Mouse (Mus musculus) frontal cortex, postnatal 10 days (tissue): ENCODE results near the gene Olfr463.
"Not testable (repeated sequence)": the region's sequence is repeated elsewhere in the genome, so short reads cannot be mapped to it uniquely, and the experiment has no call there.

Experiments
- DNase-seq, 2 experiments: peaks; one replicate each; pipeline ENCODE4 v3.0.0; 2022; ENCODE audit warnings: low spot score in 2 of 2, mixed read lengths in 1 of 2

The Olfr463 gene

DNA sequence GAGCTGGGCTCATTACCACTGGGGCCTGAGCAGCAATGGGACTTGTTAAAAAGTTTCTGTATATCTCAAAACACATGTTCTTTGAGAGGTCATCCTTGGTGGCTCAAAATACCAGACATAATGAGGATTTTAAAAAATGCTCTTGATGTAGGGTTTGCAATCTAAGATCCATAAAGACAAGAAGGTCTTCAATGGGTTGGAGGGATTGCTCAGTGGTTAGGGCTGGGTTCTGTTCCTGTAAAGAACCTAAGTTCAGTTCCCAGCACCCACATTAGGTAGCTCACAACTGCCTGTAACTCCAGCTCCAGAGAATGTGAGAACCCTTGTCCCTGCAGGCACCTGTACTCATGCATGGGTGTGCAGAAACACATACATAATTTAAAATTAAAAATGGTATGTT lies at the start of gene Olfr463:
Olfr463 (minus strand) TSS at position 101 of the 400 bp plus-strand sequence.
- no peak for DNase-seq

DNA sequence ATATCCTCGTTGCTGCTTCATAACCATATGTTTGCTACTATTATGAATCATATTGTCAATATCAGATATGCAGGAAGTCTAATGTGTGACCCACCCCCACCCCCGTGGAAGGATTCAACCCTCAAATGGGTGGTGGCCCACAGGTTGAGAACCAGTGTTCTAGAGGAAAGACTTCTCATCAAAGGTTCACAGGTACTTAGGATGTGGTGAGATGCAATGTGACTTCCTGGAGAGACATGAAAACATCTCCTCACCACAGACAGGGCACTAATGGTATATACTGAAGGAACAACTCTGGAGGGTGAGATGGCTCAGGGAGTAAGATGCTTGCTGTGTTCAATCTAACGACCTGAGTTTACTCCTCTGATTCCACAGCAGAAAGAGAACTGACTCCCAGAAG lies 38.3 kb upstream of the Olfr463 start:
- DNase-seq: no peak

DNA sequence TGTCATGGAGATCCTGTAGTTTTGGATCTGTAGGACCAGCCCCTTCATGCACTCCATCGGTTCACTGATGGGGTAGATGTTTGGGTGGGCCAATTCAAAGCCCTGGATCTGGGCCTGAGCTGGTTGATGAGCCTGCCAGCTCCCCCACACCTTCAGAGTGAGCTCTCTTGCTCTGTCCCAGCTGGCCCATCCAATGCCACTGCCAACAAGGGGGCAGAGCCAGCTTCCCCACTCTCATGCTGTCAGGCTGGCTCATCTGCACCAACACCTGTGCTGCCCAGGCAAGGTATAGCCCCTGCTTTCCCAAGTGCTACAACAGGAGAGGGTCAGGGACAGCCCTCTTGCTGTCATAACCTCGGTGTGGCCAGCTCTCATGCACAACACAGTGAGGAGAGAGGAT lies 36.5 kb upstream of the Olfr463 start:
- DNase-seq: no peak

DNA sequence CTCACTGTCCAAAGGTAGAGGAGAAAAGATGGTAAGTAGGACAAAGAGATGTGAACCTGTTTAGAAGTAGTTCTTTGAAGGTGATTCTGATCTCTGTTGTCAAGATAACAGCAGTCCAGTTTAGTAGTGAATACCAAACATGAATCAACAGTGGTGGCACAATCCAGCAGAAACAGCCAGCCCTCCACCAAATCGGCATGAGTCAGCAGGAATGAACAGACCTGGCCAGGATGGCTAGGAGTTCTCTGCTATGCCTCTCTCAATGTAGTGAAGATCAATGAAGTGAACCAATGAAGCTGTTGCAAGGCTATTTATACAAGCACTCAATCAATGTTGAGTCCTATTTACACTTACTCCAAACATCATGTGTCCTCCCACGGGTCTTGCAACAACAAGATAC lies 33.2 kb upstream of the Olfr463 start:
- no peak for DNase-seq

DNA sequence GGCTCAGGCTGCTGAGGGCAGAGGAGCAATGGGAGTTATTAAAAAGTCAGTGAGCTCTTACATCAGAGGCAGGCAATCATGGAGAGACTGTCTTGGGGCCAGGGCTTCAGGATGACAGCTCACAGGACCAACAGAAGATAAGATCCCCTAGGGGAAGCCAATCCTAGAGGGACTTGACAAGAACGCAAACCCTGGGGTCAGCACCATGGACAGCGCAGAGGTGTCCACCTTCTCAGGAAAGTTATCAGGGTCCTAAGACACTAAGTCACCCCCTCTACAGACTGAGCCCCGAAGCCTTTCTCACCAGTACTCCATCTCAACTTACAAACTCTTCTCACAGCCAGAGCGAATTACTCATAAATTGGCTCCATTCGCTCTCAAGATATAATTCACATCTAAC lies 23.8 kb upstream of the Olfr463 start, which contains the start of gene Olfr464:
Olfr464 (minus strand) TSS at position 2 of the 400 bp plus-strand sequence.
- no peak for DNase-seq

DNA sequence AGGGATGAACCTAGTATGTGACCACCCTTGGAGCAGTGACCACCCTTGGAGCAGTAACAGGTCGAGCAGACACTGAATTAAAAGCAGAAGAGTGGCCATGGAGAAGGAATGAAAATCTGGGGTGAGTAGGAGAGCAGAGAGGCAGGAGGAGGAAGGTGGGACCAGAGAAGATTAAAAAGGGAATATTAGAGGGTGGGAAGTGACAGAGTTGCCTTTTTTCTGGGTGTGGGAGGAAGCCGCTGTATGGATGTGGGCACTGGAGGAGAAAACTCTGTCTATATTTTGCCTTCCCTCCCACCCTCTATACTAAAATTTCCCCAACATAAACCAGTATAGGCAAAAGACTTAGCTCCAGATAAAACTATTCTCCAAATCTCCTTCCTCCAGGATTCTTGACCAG lies 23.1 kb upstream of the Olfr463 start:
- DNase-seq: no peak

DNA sequence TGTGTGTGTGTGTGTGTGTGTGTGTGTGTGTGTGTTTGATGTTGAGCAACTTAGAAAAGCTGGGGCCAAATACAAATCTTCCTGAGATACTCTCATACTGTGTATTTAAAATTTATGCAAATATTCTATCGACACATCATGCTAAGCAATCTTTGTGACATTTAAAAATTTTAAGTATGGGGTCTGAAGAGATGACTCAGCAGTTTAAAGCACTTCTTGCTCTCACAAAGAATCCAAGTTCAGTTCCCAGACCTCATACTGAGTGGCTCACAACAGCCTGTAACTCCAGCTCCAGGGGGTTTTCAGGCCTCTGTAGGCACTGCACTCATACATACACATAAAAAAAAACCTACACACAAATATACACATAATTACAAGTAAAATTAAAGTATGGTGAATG lies 18.8 kb upstream of the Olfr463 start:
- DNase-seq: no peak

DNA sequence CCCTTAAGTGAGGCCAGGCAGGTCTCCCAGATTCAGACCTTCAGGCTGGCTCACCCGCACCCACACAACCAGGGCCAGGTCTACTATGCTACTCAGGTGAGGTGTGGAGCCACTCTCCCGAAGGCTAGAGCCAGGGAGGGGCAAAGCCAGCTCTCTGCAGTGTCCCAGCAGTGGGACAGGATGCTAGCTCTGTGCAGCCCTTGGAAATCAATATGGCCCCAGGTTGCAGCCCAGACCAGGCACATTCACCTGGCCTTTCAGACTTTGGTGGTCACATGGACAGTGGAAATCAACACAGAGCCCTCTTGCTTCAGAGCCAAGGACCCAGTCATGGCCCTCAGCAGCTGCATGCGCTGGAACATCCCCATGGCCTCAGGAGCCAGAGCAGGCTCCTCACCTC lies 7.1 kb upstream of the Olfr463 start:
- no peak for DNase-seq

DNA sequence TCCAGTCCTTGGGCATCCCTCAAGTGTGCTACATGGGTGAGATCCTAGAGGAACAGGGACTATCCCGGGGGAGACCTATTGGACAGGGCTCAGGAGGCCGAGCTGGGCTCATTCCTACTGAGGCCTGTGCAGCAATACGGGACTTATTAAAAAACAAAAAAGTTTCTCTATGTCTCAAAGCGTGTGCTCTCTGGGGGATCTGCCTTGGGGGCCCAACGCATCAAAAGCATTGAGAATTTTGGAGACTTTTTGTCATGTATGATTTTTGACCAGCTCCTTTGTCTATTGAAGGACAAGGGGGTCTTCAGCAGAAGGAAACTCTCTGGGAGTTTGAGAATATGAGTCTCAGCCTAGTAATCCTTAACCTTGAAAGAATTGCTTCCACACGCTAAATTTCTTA lies 5.0 kb downstream of the Olfr463 start, which contains the start of gene Olfr462:
Olfr462 (minus strand) TSS at position 101 of the 400 bp plus-strand sequence.
- no peak for DNase-seq

DNA sequence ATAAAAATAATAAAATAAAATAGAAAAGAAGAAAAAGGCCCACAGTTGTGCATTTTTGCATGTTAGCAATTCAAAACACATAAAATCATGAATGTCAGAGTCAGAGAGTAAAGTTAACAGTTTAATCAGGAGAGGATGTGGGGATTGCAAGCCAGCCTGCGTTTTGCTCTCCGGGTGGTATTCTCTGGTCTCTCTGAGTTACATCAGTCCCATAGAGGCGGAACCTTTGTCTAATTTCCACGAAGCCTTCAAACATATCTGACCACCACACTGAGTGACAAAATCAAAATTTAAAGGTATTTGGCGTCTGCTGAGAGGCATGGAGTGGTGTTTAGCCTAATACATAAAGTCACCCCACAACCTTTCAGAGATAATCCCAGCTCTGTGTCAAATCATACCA lies 12.3 kb downstream of the Olfr463 start:
- DNase-seq: no peak

DNA sequence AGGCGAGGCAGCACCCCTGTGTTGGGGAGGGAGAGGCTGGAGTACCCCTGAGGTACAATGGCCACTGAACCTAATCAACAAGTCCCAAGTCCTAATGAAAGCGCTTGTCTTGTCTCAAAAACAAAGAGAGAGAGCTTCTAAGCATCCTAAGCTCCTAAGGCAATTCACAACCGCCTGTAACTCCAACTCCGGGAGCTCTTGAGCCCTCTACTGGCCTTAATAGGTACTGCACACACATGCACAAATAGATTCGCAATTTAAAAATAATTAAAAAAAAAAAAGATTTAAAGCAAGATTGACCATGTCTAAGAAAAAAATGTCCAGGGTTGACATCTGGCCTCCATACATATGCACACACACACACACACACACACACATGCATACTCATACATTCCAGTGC lies 13.7 kb downstream of the Olfr463 start:
- no peak for DNase-seq

DNA sequence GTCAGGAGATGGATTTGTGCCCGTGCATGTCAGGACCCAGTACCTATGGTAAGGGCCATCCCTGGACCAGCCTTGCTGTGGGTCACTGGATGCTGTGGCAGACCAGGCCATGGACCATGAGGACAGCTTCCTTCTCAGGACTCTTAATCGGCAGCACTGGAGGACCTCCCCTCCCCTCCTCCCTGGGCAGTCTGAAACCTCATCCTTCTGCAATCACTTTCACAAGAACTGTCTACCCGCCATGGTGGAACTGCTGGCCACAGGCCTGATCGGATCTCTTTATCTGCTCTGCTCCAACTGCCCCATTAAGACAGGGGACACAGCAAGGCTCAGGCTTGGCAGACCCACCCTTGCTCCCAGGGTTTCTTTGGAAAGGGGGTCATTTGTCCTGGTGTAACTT lies 15.5 kb downstream of the Olfr463 start:
- DNase-seq: no peak

DNA sequence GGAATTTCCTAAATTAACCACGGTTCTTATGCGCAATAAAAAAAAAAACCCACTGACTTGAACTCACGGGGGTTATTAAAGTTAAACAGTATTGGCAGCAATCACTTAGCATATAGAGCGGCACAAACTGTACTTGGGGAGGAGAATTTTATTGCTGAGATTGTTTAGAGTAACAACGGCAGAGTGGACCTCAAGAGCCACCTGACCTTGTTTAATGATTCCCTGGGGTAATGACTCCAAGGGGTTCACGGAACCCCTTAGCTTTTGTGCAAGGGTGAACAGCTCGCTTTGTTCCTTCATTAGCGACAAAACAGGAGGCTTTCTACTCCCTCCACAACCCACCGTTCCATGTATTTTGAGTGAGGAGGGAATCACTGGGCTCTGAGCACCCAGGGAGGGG lies 17.4 kb downstream of the Olfr463 start:
- DNase-seq: no peak

DNA sequence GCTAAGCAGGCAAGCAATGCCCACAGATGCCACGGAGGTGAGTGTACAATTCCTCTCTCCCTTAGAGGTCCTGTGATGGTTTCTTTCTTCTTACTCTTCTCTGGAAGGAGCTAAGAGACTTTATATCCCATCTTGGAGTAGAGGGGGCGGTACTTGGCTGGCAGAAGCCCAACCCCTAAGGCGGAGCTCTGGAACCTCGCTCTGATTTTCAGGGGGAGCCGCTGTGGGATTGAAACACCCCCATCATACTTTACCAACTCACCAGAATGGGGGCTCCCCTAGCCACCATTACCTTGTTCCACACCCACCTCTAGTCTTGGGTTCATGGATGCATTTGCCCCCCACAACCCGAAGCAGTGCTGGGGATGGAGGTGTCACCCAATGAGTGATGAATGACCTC lies 21.8 kb downstream of the Olfr463 start, which contains the start of gene Epx:
Epx (minus strand) TSS at position 101 of the 400 bp plus-strand sequence.
- DNase-seq: no peak

DNA sequence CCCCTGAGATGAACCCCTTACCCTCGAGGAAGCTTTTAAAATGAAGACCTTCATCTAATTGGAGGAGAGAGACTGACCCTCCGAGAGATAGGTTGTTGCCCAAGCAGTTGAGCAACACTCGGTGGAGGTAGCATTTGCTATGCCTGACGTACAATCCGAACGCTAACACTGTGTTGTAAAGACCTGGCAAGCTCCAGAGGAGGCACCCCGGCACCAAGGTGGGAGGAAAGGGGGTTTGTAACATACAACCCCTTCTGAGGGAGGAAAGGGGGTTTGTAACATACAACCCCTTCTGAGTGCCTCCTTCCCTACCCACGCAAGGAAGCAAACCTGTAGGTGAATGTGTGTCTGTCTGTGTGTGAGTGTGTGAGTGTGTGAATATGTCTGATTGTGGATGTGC lies 25.4 kb downstream of the Olfr463 start:
- DNase-seq: no peak

DNA sequence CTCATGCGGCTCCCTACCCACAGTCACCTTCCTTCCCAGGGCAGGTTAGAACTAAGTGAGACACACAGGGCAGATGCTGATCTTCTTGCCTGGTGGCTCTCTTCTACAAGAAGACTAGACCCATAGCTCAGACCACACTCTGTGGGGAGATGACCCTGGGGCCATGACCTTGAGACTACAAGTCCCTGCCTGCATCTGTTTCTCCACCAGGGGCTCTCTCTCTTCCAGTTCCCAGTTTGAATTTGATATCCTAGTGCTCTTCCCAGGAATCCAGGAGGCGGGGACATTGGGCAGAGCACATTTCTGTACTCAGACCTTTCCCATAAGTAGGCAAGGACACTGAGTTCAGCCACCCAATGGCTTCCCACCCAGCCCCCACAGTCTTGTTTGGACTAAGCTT lies 27.1 kb downstream of the Olfr463 start:
- no peak for DNase-seq

DNA sequence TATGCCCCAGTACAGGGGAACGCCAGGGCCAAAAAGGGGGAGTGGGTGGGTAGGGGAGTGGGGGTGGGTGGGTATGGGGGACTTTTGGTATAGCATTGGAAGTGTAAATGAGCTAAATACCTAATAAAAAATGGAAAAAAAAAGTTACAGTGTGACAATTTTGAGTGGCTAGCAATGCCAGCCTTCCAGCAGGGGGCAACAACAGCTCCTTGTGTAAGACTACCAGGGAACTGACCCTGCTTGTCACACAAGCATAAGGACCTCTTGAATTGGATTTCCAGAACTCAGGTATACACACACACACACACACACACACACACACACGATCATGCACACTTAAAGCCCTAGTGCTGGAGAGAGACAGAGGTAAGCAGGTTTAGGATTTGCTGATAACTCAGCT lies 30.3 kb downstream of the Olfr463 start:
- DNase-seq: not testable (repeated sequence)

DNA sequence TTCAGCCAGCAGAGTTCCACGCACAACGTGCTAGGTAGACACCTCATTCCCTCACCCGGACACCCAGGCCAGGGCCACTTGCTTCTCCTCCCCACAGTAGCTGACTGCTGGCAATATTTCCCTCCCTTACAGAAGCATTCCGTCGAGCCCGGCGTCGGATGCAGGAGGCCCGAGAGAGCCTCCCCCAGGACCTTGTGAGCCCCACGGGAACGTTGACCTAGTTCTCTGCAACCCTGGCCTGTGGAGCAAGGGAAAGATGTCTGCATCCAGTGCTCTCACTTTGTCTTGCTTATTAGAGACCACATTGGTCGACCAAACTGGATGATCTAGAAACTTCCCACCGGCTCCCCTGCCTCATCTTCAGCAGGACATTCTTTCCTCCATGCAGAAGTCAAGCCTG lies 34.4 kb downstream of the Olfr463 start:
- no peak for DNase-seq

DNA sequence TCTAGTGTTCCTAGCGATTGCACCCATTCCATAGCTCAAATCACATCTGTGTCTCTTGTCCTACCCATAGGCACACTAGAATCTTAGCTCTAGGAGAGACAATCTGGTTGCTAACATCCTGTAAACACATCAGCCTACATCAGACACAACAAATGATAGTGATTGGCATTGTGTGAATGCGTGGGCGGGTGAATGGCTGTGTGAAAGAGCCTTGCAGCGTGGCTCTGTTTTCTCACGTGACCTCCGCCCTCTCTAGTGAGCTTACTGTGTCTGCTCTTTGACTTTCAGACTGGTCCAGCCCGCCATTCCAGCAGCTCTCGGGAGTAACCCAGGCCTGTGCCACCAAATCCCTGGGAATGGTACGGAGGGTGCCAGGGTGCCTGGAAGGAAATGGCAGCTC lies 36.8 kb downstream of the Olfr463 start:
- DNase-seq: no peak

DNA sequence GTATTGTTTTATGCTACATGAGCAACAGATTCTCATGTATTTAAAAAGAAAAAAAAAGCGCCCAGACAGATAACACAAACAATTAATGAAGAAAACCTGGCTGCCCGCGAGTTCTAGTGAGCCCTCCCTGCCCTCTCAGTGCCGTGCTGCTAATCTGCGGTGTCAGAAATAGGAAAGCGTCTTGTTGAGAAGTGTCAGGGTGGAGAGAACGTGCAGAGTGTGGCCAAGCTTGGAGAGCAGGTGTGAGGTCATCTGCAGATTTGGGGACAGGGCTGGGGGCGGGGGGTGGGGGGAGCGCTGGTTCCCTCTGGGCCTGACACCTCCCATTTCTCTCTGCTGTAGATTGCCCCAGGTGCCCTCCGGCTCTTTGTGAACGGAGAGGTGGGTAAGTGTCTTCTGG lies 37.9 kb downstream of the Olfr463 start:
- DNase-seq: no peak

DNA sequence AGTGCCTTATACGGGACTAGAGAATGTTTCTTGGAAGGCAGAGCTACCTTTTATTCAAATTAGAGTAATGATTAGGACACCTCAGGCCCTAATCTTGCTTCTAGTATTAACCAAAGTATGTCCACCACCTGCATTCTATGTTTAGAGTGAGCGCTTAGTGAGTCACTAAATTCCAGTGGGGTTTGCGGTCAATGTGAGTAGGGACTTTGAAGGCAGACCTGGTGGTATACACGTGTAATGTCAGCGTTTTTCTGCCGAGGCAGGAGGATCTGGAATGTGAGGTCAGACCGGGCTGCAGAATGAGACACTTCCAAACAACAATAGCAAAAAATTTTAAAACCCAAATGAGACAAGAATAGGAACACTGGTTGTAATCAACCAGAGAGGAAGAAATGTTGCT lies 42.6 kb downstream of the Olfr463 start:
- no peak for DNase-seq

DNA sequence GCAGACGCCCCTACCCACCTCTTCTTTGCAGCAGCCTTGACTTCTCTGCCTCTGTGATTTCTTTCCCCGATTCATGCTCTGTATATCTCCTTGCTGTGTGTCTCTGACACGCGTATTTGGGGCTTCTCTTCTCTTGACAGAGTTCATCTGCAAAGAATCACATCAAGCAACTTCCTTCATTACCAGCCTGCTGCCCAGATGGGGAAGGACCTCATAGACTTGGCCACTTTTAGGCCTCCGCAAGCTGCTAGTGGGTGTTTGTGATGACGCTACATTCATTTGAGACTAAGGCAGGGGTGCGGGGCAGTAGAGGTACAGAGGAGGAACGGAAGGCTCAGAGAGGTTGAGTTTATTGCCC lies 43.6 kb downstream of the Olfr463 start:
- peak in 1 of 2 experiments; percentile 15 for DNase-seq

DNA sequence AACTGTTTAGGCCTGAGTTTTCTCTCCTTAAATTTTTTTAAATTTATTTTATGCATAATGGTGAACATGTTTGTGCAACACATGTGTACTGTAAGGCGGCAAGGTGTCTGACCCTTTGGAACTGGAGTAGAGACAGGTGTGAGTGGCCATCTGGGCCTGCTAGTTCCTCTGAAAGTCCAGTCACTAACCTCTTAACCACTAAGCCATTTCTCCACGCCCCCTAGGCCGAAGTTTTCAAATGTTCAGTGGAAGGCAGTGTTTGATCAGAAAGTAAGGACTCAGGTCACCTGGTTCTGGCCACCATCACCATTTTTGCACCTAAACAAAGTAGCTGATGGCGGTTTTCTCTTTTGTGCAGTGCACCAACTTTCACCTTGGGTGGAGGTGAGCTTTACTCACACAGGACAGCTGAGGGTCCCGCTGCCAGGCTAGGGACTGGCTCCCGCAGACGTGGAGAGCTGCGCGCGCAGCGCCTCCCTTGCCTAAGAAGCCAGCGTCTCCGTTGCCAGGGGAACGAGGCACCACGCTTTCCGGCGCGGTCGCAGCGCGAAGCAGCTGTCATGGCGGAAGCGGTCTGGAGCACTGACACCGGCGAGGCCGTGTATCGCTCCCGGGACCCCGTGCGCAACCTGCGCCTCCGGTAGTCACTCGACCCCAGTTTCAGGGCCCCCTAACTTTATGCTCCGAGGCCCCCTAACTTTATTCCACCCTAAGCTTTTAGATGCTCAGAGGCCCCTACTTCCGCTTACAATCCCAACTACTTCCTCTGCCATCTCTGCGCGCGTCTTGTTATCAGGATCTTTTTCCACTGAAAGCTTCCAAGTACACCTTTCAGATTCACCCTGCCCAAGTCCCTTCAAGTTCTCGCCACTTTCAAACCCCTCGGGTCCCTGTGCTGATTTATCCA lies 44.2 kb downstream of the Olfr463 start, which contains the start of gene Mks1:
Mks1 (plus strand) TSS at position 526 of the 907 bp plus-strand sequence.
- peak; percentile 79 to 89 for DNase-seq
